Mouse (Mus musculus): ENCODE measurements around the gene C1rb.
A peak's percentile ranks its signal among the peaks of the same experiment; 100 is the strongest.
"Not testable (repeated sequence)": the region's sequence is repeated elsewhere in the genome, so short reads cannot be mapped to it uniquely, and the experiment has no call there.

Gene C1rb

GRCm38 (mm10) chr6:124570026-124570425 is at the start of gene C1rb:
C1rb (plus strand) TSS chr6:124570294.
- peak; percentile 38 to 70 for DNase-seq

DNA sequence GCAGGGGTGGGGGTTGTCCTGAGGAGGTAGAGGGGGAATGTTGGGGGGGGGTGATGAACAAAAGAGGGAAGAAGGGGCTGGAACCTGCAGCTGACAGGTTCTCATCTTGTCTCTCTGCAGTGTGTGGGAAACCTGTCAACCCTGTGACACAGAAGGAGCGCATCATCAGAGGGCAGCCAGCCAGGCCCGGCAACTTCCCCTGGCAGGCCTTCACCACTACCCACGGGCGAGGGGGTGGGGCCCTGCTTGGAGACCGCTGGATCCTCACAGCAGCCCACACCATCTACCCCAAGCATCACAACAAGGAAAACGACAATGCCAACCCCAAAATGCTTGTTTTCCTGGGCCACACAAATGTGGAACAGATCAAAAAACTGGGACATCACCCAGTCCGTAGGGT is 48.0 kb upstream of the C1rb start:
- DNase-seq = not testable (repeated sequence)

- DNase-seq = no peak
These were observed 42.2 kb upstream of the C1rb start for GRCm38 (mm10) chr6:124527881-124528280.

- DNase-seq = no peak
These were observed 39.0 kb upstream of the C1rb start for GRCm38 (mm10) chr6:124531077-124531476.

DNA sequence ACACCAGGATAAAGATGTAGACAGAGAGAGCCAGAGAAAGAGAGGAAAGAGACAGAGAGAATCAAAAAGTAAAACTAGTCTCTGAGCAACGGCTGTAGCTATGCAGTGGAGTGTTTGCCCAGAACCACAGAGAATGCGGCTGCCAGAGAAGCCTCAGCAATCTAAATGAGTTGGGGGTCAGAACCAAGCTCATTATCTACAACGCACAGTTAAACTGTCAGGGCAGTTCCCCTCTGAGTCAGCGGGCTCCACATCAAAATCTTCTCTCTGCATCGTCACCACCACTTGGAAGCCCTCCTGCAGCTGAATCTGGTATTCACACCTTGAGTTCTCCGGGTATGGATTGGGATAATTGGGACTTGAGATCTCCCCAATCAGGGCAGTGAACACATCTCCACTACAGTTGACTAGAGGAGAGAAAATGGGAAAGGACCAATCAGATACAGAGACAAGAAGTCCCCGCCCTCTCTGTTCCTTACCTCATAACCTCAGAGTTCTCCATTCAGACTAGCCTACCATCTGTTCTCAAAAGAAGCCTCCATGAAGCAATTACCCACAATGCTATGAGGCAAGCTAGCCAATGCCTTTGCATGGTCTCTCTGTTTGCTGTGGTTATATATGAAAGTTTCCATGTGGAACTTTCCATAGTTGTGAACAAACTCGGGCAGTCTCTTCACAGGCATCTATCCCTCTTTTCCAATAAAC is 33.8 kb upstream of the C1rb start:
- DNase-seq = not testable (repeated sequence)

GRCm38 (mm10) chr6:124541176-124541575 is 28.9 kb upstream of the C1rb start:
- not testable (repeated sequence) for DNase-seq

- peak; percentile 41 to 73 for DNase-seq
These were observed 27.8 kb upstream of the C1rb start, which contains the start of gene C1s1 for GRCm38 (mm10) chr6:124542284-124542683. C1s1 (minus strand) TSS chr6:124542359.

GRCm38 (mm10) chr6:124544466-124544865 is 25.6 kb upstream of the C1rb start:
- DNase-seq = peak in 1 of 2 experiments; percentile 25

- DNase-seq = no peak
These were observed 24.7 kb upstream of the C1rb start for GRCm38 (mm10) chr6:124545425-124545824.

GRCm38 (mm10) chr6:124547979-124548378 is 22.1 kb upstream of the C1rb start:
- not testable (repeated sequence) for DNase-seq

DNA sequence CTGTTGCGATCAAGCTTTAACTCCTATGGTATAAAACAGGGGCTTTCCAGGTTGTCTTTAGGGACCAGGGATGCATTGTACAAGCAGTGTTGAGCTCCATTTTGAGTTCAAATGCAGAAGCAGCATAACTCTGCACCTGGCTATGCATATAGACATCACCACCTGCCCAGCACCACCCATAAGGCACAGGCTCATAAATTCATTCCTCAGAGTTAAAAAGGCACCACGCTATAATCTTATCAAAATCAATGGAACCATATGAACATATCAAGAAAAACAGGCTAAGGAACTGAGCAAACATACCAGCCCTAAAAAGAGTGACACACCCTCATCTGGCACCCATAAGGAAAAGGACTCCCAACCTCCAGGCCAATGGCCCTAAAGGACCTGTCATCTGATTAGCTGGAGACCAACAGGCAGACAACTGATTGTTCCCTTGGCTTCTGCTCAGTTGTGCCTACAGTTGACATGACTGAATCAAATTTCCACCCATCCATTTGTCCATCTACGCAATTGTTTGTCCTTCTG is 21.0 kb upstream of the C1rb start:
- DNase-seq = no peak

GRCm38 (mm10) chr6:124552766-124553165 is 17.3 kb upstream of the C1rb start:
- DNase-seq = no peak

DNA sequence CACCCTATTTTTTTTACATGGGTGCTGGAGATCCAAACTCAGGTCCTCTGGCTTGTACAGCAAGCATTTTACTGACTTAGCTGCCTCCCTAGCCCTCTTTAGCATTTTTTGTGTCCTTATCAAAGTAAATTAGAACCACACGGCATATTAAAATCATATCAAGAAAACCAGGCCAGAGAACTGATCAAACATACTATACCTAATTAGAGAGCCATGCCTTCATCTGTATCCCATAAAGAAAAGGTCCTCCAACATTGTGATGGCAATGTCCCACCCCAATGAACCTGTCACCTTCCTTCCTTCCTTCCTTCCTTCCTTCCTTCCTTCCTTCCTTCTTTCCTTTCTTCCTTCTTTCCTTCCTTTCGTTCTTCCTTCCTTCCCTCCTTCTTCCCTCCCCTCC is 14.1 kb upstream of the C1rb start:
- DNase-seq = not testable (repeated sequence)

- not testable (repeated sequence) for DNase-seq
These were observed 8.9 kb upstream of the C1rb start for GRCm38 (mm10) chr6:124561156-124561555.

- DNase-seq = not testable (repeated sequence)
These were observed 8.5 kb upstream of the C1rb start for GRCm38 (mm10) chr6:124561611-124562010.

- DNase-seq = not testable (repeated sequence)
These were observed 5.1 kb downstream of the C1rb start for GRCm38 (mm10) chr6:124575155-124575678.

DNA sequence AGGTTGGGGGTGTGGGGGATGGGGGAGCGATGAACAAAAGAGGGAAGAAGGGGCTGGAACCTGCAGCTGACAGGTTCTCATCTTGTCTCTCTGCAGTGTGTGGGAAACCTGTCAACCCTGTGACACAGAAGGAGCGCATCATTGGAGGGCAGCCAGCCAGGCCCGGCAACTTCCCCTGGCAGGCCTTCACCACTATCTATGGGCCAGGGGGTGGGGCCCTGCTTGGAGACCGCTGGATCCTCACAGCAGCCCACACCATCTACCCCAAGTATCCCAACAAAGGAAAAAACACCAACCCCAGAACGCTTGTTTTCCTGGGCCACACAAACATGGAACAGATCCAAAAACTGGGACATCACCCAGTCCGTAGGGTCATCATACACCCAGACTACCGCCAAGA is 10.1 kb downstream of the C1rb start:
- not testable (repeated sequence) for DNase-seq

DNA sequence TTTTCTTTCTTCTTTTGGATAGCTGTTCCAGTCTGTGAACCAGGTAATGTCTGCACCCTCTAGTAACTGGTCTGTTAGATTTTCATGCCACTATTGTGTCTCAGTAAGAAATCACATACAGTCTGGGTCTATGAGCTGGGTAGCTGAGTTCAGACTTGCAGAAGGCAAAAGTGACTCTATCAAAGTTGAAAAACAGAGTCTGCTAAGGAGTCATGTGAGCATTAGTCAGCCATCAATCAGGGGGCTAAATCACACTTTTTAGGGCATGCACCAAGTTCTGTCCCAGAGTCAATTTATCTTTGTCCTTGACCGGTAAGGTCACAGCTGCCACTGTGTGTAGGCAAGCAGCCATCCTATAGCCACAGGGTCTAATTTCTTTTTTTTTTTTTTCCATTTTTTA is 12.1 kb downstream of the C1rb start:
- no peak for DNase-seq

- no peak for DNase-seq
These were observed 14.8 kb downstream of the C1rb start for GRCm38 (mm10) chr6:124584935-124585334.

DNA sequence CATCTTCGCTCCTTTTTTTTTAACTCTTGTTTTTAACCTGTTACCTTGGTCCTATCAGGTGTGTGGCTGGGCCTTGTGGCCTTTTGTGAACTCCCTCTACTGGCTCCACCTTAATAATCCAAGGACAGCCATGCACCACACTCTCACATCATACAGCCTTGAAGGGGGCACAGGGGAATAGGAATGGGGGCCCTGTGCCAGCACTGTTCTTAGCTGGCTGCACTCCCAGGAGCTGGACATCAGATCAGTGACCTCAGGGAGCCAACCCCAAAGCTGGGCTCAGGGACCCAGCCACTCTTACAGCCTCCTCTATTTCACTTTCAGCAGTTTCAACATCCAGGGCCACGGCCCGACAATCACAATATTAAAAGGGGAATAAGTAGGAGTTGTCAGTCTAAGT is 15.7 kb downstream of the C1rb start:
- no peak for DNase-seq

DNA sequence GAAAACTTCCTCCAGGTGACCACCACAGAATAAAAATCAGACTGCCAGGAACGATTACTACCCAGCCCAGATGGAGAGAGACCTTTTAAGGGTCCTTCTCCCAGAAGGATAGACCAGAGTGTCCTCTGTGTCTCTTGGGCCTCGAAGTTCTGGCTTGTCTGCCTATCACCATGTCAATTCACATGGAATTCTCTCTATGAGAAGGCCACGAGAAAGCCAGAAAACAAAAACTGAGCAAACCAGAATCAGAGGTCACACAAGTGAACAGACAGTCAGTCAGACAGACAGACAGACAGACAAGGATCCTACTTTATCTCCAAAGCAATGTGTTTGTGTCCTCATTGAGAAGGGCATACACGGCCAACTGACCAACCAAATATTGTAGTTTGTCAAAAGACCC is 16.2 kb downstream of the C1rb start:
- DNase-seq = no peak

DNA sequence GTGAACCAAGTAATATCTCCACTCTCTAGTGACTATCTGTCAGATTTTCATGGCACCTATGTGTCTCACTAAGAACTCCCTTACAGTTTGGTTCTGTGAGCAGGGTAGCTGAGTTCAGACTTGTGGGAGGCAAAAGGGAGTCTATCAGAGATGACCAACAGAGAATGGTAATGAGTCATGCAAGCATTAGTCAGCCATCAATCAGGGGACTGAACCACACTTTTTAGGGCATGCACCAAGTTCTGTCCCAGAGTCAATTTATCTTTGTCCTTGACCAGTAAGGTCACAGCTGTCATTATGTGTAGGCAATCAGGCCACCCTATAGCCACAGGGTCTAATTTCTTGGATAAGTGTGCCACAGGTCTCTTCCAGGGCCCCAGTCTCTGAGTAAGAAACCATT is 18.7 kb downstream of the C1rb start:
- DNase-seq = no peak

- DNase-seq = peak in 1 of 2 experiments; percentile 8
These were observed 22.1 kb downstream of the C1rb start for GRCm38 (mm10) chr6:124592186-124592700.

DNA sequence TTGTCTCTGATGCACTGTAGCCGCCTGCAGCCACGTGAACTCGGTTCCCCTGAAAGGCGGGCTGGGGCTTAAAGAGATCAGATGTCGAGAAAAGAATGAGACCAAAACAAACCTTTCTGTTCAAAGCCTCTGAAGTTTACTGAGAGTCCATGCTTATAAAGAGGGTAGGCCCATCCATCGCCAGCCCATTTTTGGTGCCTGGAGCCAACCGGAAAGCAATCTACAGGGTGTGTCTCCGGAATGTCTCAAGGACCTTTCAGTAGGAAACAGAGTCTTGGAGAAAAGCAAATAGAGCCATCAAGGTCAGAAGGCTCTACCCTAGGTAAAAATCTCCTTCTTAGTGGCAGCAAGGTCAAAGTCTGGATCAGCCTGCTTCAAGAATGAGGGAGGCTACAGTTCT is 23.0 kb downstream of the C1rb start:
- no peak for DNase-seq

Data from kidney, adult 8-10 months (tissue).